Mouse (Mus musculus): ENCODE results near the gene Madcam1.

Madcam1 gene

GRCm38 (mm10) chr10:79666493-79666892 is 2.1 kb downstream of the Madcam1 start:
- DNase-seq (ENCODE audit: low read depth in 1 of 2, low spot score in 2 of 2) = no peak

DNA sequence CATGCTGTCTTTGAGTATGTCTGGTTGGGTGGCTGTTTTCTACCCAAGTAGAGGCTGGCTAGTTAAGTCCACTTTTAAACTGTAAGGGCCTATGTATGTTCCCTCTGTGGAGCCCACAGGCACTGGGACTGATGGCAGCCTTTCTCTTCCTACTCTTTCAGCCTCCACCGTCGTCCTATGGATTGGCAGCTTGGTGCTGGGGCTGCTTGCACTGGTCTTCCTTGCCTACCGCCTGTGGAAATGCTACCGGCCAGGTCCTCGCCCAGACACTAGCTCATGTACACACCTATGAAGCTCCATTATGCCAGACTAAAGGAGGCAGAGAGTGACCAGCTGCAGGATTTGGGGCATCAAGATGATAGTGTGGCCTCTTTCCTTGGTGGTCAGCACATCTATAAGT is 3.7 kb downstream of the Madcam1 start:
- DNase-seq (ENCODE audit: low read depth in 1 of 2, low spot score in 2 of 2) = no peak

- DNase-seq (ENCODE audit: low read depth in 1 of 2, low spot score in 2 of 2) = peak; percentile 72 to 86
Measured at GRCm38 (mm10) chr10:79668771-79669575, 4.6 kb downstream of the Madcam1 start, which contains the start of gene Tpgs1. Tpgs1 (plus strand) TSS chr10:79669369.

GRCm38 (mm10) chr10:79669576-79670057 is 5.3 kb downstream of the Madcam1 start:
- DNase-seq (ENCODE audit: low read depth in 1 of 2, low spot score in 2 of 2) = no peak

DNA sequence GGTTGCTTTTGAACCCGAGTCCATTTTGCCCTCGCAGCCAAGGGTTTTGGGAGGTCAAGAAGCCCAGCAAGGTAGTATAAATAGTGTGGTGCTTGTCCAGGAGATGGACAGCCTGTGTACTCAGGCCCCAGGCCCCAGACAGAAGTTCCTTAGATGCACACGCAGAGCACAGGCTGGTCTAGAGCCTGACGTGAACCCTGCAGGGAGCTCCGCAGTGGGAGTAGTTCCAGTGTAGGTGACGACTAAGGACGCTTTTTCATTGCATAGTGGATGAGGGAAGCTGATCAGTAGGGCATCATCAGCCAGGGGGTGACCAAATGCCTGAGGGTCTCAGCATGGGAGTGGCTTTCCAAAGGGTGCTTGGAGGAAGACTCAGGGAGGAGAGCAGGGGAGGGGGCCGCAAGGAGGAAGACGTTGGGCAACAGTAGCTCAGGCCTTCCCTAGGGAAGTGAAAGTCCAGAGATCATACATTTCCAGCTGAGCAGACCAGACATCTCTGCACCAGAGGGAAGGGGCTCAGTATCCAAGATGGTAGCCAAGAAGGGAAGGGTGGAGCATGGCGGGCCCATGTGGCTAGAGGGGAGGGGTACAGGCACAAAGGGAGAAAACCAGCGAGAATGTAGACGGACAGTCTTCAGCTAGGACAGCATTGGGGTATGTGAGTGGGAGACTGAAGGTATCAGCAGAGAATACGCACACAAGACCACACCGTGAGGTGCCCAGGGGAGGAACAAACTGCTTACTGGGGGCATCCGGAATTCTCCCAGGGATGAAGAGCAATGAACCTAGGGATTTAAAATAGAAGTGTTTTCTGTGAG is 5.9 kb downstream of the Madcam1 start:
- DNase-seq (ENCODE audit: low read depth in 1 of 2, low spot score in 2 of 2) = no peak

- DNase-seq (ENCODE audit: low read depth in 1 of 2, low spot score in 2 of 2) = no peak
Measured at GRCm38 (mm10) chr10:79671396-79672087, 7.2 kb downstream of the Madcam1 start.

DNA sequence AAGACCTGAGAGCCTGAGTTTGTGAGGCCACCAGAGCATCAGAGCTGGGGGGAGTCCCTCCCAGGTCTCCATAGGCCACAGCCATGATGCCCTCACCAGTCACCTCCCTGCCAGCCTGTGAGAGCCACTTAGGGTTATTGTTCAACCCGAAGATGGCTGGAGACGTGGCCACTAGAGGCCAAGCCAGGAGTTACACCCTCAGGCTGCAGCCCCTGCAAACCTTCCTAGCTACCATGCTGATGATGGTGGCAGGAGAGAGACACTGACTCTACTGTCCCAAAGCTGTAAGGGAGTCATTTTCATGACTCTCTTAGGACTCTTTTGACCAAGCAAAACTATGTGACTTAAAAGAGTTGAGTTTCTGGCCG is 7.7 kb downstream of the Madcam1 start:
- DNase-seq (ENCODE audit: low read depth in 1 of 2, low spot score in 2 of 2) = no peak

DNA sequence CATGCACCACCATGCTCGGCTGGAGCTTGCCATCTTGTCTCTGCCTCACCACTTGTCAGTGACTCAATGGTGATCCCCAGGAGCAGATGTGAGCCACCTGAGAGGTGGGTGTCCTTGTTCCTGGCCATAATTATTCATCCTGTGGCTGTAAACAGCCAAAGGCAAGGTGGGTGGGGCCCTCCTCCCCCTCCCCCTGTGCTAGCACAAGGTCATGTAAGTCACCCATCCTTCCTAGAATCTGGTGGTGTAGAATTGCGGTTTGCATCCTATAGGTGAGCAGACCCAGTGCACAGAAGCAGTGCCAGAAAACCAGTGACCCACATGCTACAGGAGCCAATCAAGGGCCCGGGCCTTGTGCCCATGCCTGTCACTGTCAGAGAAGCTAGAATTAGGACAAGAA is 8.7 kb downstream of the Madcam1 start:
- DNase-seq (ENCODE audit: low read depth in 1 of 2, low spot score in 2 of 2) = no peak

DNA sequence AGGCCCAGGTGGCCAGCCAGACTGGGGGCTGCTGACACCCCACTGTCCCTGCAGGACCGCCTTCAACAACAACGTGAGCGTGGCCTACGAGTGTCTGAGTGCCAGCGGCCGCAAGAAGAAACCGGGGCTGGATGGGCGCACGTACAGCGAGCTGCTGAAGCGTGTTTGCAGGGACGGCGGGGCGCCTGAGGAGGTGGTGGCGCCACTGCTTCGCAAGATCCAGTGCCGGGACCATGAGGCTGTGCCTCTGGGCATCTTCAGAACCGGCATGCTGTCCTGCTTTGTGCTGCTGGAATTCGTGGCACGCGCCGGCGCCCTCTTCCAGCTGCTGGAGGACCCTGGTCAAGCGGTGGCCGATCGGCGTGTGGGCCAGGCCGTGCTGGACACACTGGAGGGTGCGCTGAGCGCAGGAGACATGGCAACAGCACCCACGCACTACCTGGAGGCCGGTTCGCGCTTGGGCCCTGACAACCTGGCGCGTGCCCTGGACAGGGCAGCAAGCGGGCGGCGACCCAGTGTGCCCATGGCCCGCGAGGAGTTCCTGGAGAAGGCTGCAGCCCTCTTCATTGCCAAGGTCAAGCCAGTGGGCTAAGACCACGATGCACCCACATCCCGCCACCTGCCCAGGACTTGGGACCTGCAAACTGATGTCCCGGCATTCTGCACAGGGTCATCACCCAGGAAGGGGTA is 11.1 kb downstream of the Madcam1 start:
- DNase-seq (ENCODE audit: low read depth in 1 of 2, low spot score in 2 of 2) = no peak

DNA sequence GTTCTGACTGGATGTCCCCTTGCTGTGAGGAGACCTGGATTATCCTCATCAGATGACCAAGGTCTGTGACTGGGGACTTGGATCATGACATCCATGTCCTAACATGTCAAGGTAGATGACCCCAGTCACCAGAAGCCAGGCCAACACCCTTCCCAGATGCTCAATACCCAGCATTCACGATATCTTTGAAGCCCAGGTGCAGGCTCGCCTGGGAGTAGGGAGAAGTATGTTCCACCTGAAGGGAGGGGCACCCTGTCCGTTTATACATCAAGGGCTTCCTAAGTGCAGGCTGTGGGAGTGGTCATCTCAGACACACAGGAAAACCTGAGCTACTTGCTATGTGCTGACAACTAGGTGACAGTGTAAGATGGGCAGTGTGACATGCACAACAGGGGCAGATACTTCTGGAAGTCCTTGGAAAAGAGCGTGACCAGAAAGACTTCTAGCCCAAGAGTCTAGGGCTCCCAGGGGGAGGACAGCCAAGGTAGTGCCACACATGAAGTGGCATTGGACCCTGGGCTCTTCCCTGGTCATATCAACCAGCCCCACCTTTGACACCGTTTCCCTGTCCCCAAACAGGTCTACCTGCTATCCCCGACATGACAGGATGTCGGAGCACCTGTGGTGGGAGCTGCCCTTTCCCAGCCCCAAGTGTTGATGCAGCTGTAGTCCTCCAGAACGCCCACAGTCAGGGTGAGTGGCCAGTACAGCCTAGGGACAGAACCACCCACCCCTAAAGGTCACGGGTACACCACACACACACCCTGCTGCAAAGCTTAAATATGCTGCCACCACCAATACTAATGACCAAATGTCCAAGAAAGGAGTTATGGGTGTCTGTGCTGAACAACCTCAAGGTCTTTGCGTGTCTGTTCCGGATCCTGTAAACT is 16.5 kb downstream of the Madcam1 start:
- no peak for DNase-seq (ENCODE audit: low read depth in 1 of 2, low spot score in 2 of 2)

DNA sequence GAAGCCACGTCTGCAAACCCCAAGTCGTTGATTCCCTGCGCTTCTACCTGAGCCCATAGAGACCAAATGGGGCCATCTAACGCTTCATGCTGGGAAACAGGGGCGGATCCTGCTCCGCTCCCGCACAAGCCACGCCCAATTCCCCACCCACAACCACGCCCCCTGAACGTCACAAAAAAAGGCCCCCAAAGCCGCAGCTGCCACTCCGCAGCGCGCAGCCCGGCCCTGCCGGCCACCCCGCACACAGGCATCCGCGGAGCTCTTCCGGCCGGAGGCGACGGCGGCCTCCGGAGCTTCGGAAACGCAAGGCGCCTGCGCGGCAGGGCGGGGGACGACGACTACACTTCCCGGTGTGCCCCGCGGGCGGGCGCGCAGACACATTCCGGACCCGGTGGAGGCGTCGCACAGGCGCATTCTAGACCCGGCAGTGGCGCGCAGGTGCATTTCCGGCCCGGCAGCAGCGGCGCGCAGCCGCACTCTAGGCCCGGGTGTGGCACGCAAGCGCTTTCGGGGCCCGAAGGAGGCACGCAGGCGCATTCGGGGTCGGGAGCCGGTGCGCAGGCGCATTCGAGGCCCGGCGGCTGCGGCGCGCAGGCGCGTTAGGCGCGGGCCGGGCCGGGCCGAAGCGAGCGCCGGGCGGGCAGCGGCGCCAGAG is 17.4 kb downstream of the Madcam1 start, which contains the start of gene Cdc34:
Gene Cdc34, plus strand, starts transcription at position 605 of the 655 bp plus-strand sequence.
- DNase-seq (ENCODE audit: low read depth in 1 of 2, low spot score in 2 of 2) = peak; percentile 97 to 98

GRCm38 (mm10) chr10:79682551-79682915 is 18.2 kb downstream of the Madcam1 start:
- DNase-seq (ENCODE audit: low read depth in 1 of 2, low spot score in 2 of 2) = no peak

- no peak for DNase-seq (ENCODE audit: low read depth in 1 of 2, low spot score in 2 of 2)
Measured at GRCm38 (mm10) chr10:79682916-79683582, 18.7 kb downstream of the Madcam1 start.

DNA sequence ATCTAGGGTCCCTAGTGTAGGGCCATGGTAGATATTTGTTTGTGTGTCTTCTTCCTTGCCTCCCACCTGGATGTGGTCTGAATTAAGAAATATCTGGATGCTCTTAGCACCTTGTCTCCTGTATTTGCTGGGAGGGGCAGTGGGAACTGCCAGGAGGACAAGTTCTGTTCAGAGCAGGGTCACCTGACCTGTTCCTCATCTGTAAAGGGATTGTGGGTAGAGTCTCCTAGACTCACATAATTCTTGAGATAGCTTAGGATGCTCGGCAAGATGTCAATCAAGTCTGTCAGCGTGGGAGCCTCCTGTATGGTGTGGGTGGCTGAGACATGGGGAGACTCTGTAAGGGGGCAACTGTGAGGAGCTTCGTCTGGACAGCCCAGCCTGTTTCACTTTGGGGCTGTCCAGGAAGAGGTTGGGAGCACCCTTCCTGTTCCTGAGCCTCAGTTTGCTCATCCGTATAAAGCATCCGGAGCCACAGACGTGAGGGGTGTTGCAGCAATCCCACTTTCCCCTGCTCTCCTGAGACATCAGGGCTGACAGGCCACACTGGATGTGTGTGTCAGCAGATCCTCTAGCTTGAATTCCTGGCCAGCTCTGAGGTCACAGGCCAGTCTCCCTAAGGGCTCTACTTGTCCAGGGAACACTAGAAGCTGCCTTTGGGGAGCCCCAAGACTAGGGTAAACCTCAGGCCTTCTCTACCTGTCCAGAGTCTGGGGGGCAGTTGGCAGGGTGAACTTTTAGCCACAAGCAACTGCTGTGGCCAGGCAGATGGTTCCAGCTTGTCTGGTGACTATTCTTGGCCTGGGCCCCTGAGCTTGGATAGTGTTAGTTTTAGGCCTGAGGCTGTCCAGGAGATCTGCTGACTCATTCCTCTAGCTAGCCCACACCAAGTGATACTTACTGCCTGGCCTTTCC is 19.6 kb downstream of the Madcam1 start:
- DNase-seq (ENCODE audit: low read depth in 1 of 2, low spot score in 2 of 2) = no peak

DNA sequence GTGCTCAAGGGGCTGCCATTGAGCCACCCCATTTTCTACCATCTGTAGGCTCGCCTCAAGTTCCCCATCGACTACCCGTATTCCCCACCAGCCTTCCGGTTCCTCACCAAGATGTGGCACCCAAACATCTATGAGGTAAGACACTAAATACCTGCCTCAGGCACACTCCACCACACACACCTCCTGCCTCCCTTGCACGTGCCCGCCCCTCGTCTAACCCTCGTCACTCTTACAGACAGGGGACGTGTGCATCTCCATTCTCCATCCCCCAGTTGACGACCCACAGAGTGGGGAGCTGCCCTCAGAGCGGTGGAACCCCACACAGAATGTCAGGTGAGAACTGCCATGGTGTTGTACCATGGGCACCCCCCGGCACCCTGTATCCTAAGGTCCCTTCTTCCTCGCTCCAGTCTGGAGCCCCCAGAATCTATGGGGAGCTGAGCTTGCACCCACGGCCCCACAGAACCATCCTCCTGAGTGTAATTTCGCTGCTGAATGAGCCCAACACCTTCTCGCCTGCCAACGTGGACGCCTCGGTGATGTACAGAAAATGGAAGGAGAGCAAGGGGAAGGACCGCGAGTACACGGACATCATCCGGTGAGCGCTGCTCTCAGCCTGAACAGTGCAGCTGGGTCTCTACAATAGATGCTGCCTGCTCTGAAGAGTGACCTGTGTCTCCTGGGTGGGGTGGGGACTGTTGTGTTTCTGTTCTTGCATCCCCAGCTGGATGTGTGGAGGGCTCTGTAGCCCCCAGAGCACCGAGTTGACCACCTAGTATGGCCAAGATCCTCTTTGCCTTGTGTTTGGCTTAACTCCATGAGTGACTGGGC is 20.6 kb downstream of the Madcam1 start:
- DNase-seq (ENCODE audit: low read depth in 1 of 2, low spot score in 2 of 2) = no peak

GRCm38 (mm10) chr10:79686219-79686618 is 21.9 kb downstream of the Madcam1 start:
- DNase-seq (ENCODE audit: low read depth in 1 of 2, low spot score in 2 of 2) = no peak

GRCm38 (mm10) chr10:79686691-79687090 is 22.3 kb downstream of the Madcam1 start:
- no peak for DNase-seq (ENCODE audit: low read depth in 1 of 2, low spot score in 2 of 2)
